25 mouse cellular contexts compared by ENCODE assay signal in the genomic region with DNA sequence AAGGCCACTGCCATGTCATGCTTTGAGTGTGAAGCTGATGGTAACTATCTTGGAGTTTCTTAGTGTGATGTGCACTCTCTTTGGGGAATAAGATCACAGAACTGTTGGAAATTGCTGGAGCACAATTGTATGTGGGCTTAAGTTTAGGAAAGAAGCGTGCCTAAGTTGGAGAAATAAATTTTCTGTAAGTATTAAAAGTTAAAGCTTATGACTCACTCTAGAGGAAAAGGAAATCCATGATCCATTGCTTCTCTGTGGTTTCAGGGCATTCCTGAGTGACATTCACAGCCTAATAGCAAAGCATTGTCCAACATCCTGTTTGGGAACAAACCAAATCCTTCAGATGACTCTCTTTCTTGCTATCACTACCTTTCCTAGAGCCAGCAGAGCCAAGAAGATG. TPM values are rescaled to one million over a fixed set of nuclear protein-coding genes. Genes with fewer than 3 reads are reported as not detected.
"Had no signal": no experiment of that assay in that cellular context is flagged by ENCODE, and none has a peak within 500 bp of the region (broad histone marks: within the 10 kb centered on the region; RNA-seq: fewer than 3 reads in every experiment).

No protein-coding gene starts in this region.

- H3K27me3 ChIP-seq: kidney, embryonic 15.5 days; limb, embryonic 12.5 days; midbrain, embryonic 13.5 days; neural tube, embryonic 12.5 days; neural tube, embryonic 15.5 days had no signal

- DNase-seq: kidney, adult 2 months; kidney, postnatal 14 days; kidney, postnatal 4 days; left cerebral cortex, postnatal 4 days; liver, postnatal 0 days; lung, embryonic 14.5 days; lung, postnatal 36 days; retina, postnatal 1 day; thymus, adult 18-20 months; thymus, postnatal 36 days had no signal

- H3K4me3 ChIP-seq: kidney, embryonic 15.5 days; limb, embryonic 12.5 days; limb, embryonic 15.5 days; megakaryocyte, embryonic 14.5 days; midbrain, embryonic 10.5 days; midbrain, embryonic 13.5 days; neural tube, embryonic 12.5 days; neural tube, embryonic 15.5 days had no signal

- ATAC-seq: liver, postnatal 0 days; lung, postnatal 0 days; midbrain, embryonic 16.5 days had no signal

- H3K36me3 ChIP-seq: kidney, embryonic 15.5 days; limb, embryonic 12.5 days; limb, embryonic 15.5 days; midbrain, embryonic 10.5 days; neural tube, embryonic 12.5 days; neural tube, embryonic 15.5 days had no signal

RNA-seq across cellular contexts. Expression of gene Gad2, which starts 49.3 kb away (rescaled TPM):
- total RNA-seq: monocyte, adult 5-6 weeks had no signal
- polyA plus RNA-seq: kidney, adult 2 months; liver, embryonic 11.5 days; liver, embryonic 14.5 days; liver, postnatal 0 days; lung, postnatal 0 days; spleen, adult 2 months; urinary bladder, adult 2 months had no signal
